Mouse (Mus musculus) thymus, postnatal 25 days (tissue): ENCODE results near the gene Dpep2nb.
"Not testable (repeated sequence)": the region's sequence is repeated elsewhere in the genome, so short reads cannot be mapped to it uniquely, and the experiment has no call there.

Experiments used
- DNase-seq: peaks from one replicate; pipeline ENCODE4 v3.0.0; 2022

Gene Dpep2nb

DNA sequence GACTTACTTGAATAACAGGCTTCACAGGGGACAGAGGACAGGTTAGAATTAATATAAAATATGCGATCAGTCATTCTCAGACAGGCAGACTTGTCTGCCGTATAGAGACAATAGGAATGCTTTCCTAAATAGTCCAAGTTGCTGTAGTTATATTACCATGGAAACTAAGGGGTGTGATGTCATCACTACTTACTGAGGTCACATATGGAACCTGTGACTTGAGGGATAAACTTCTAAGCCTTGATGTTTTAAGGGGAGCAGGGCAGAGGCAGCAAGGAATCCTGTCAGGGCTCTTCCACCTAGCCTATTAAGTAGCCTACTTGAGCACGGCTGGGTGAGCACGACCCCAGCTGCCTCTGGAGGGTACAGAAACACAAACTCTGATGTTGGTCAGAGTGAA lies at the start of gene Dpep2nb:
Gene Dpep2nb, minus strand, starts transcription at position 101 of the 400 bp plus-strand sequence.
- DNase-seq, result no peak

- peak; percentile 58 for DNase-seq
Measured at GRCm38 (mm10) chr8:106055038-106055437, 49.3 kb upstream of the Dpep2nb start.

DNA sequence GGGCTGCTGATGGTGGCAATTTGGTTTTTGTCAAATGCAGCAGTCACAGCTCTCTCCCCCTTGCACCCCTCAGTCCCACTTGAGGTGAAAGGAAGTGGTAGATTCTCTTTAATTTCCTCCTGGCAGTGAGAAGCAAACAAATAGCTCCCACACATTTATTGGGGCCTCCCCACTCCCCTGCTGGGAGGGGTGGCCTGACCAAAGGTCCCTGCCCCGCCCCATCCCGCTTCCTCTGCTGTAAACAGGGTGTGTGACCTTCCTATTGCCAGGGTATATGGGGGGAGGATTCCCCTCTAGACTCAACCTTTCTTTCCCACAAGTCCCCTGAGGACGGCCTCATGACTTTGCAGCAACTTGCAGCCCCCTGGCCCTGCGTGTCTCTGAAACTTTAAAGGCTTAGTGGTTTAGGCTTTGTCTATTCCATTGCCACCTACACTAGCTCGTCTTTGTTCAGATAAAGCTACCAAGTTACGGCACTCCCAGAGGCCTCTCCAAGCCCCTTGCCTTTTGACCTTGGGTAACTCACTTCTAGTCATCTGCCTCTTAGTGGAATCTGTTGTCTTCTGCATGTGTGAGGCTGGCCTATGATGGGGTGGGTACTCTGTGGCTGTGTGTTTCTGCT lies 48.5 kb upstream of the Dpep2nb start:
- peak; percentile 84 for DNase-seq

GRCm38 (mm10) chr8:106052510-106053089 lies 46.8 kb upstream of the Dpep2nb start:
- DNase-seq, result peak; percentile 65

GRCm38 (mm10) chr8:106051068-106051467 lies 45.3 kb upstream of the Dpep2nb start:
- no peak for DNase-seq

- no peak for DNase-seq
Measured at GRCm38 (mm10) chr8:106049840-106050239, 44.1 kb upstream of the Dpep2nb start.

GRCm38 (mm10) chr8:106047854-106048630 lies 42.3 kb upstream of the Dpep2nb start:
- DNase-seq, result no peak

- no peak for DNase-seq
Measured at GRCm38 (mm10) chr8:106046872-106047559, 41.2 kb upstream of the Dpep2nb start.

GRCm38 (mm10) chr8:106044151-106044550 lies 38.4 kb upstream of the Dpep2nb start:
- DNase-seq, result no peak

DNA sequence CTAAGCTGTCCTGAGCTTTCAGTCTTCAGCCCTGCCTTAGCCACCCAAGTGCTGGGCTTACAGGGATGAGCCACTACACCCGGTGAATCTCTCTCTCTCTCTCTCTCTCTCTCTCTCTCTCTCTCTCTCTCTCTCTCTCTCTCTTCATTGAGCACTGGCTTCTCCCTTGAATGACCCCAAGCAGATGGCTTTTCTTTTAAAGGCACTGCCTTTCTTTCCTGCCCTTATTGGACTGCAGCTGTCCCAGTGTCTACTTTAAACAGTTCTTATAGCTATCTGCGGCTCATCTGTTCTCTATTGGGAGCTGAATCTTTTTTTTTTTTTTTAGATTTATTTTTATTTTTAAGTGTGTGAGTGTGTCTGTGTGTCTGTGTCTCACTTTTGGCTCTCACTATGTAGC lies 37.3 kb upstream of the Dpep2nb start:
- no peak for DNase-seq

DNA sequence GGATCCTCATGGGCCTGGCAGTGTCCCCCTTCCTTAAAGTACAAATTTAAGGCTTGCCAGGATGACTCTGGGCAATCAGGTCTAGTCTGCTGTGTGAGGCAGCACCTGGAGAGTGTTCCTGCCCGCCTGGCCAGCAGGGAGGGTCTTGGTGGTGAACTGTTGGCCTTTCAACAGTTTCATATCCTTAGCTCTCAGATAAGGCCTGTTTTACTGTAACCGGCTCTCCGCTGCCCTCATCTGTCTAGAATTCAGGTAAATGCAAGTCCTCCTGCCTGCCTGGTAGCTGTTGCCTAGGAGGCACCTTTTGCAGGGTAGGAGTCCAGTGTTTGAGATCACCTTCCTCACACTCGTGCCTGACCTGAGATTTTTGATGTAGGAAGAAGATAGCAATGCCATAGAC lies 34.4 kb upstream of the Dpep2nb start:
- DNase-seq, result peak; percentile 41

DNA sequence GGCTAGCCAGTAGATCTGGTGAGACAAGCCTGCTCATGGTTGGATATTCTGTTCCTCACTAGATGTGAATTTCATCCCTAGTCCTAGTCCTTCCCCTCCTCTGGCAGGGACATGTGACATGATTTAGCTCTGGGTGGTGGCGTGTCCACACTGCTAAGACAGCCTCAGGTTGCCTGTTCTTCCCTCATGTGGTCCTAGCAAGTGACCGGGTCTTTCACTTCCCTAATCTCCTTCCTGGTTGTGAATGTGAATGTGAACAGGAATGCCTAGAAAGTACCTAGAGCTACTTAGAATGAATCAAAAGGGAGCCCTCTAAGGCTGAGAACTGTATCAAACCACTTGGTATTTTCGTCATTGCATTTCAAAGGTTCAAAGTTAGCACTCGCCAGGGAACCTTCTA lies 33.8 kb upstream of the Dpep2nb start:
- no peak for DNase-seq

GRCm38 (mm10) chr8:106038721-106039120 lies 32.9 kb upstream of the Dpep2nb start:
- no peak for DNase-seq

DNA sequence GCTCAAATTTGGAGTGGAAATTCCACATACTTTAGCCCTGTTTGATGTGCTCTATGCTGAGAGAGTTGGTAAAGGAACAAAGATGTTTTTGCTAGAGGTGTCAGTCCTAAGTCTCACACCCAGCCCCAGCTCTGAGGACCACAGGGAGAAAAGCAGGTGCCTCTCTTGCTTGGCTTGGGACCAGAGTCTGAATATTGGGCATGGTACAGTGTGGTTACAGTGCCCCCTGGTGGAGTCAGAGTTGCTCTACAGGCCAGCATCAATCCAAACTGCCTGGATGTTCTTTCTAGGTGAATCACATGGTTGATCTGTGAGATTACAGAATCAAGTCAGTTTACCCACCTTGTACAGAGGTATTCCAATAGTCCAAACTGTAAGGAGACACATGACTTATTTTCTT lies 16.7 kb upstream of the Dpep2nb start:
- peak; percentile 88 for DNase-seq

DNA sequence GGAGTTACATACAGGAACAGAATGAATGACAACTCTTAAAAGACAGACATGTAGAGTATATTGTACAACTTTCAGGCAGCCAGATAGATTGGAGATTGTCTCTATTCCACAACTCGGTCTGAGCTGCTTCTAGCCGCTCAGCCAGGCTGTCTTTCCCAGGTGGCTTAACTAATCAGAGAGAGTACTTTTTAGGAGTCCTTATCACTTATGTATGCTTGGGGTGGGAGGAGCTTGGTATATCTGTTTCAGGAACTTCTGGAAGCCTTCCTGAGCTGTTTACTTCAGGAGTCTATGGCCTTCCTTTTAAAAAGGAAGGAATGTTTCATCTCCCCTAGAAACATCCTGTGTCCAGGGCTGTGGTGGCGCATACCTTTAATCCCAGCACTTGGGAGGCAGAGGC lies 12.3 kb upstream of the Dpep2nb start:
- no peak for DNase-seq

GRCm38 (mm10) chr8:106017130-106017529 lies 11.4 kb upstream of the Dpep2nb start:
- peak; percentile 57 for DNase-seq

DNA sequence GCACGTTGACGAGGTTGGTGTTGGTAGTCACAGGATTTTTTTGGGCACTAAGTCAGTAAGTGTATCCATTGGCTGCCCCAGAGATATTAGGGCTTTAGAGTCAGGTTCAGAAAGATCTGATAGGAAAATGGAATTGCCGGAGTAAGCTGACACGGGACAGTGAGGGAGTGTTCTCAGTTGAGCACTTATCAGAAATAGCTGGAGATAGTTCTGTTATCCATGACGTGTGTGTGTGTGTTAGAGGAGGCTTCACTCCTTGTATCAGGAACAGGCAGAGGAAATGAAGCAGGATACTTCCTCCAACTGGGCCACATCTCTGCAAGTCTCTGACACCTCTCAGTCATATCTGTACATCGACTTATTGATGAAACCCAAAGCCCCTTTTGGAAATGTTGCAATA lies 10.5 kb upstream of the Dpep2nb start:
- DNase-seq, result no peak

GRCm38 (mm10) chr8:106012203-106012602 lies 6.4 kb upstream of the Dpep2nb start:
- not testable (repeated sequence) for DNase-seq

GRCm38 (mm10) chr8:106011643-106011986 lies 5.8 kb upstream of the Dpep2nb start, which contains the start of gene Ddx28:
TSS of gene Ddx28 (minus strand) at chr8:106011882.
- no peak for DNase-seq

GRCm38 (mm10) chr8:106010748-106011642 lies 5.2 kb upstream of the Dpep2nb start:
- peak; percentile 88 for DNase-seq

DNA sequence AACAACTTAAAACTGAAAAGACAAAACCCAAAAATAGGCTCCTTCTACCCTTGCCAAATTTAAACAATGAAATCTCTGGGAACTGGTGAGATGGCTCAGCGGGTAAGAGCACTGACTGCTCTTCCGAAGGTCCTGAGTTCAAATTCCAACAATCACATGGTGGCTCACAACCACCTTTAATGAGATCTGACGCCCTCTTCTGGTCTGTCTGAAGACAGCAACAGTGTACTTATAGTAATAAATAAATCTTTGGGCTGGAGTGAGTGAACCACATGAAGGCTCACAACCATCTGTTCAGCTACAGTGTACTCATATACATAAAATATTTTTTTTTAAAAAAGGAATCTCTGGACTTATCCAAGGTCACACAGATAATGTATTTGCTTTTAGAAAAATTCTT lies 2.1 kb upstream of the Dpep2nb start:
- DNase-seq, result not testable (repeated sequence)

GRCm38 (mm10) chr8:106007135-106007534 lies 1.4 kb upstream of the Dpep2nb start:
- no peak for DNase-seq
